Mouse (Mus musculus): ENCODE measurements around the gene Aptx. TPM values are rescaled to one million over a fixed set of nuclear protein-coding genes. Genes with fewer than 3 reads are reported as not detected.

Gene Aptx
- polyA plus RNA-seq, 2 experiments = 18.8 to 28.6 TPM

- H3K4me2 ChIP-seq (replicated peaks; ENCODE audit: low read depth, low read length, severe bottlenecking) = no peak overlapping the region
- DNase-seq (ENCODE audit: low spot score) = no peak
- no peak for TF ChIP-seq POLR2A (IDR thresholded peaks at IDR 0.05; ENCODE audit: borderline replicate concordance, extremely low read depth, insufficient read depth, insufficient read length)
- no peaks in the 10 kb centered on the region for H3K27me3 ChIP-seq (ENCODE audit: control insufficient read depth, insufficient read depth, low read length)
- H3K4me1 ChIP-seq (ENCODE audit: control insufficient read depth, insufficient read depth, low read length) = peaks cover 27% of the 10 kb centered on the region
- H3K27ac ChIP-seq (replicated peaks; ENCODE audit: low read depth, low read length) = no peak overlapping the region
- H3K9ac ChIP-seq (ENCODE audit: low read depth, low read length, severe bottlenecking) = no peak overlapping the region
- no peaks in the 10 kb centered on the region for H3K9me3 ChIP-seq (ENCODE audit: control insufficient read depth, low read length)
- no peak for ATAC-seq (ENCODE audit: low FRiP score, low read depth)
- H3K36me3 ChIP-seq (ENCODE audit: control insufficient read depth, insufficient read depth, low read length) = peaks cover 52% of the 10 kb centered on the region
- H3K4me3 ChIP-seq (replicated peaks; ENCODE audit: low read length) = no peak overlapping the region
- WGBS = 84% methylated on average over 7 of the region's 7 CpGs
Observed at GRCm38 (mm10) chr4:40725141-40725540, 22.1 kb upstream of the Aptx start.

- Histone ChIP-seq H3K4me3 (replicated peaks; ENCODE audit: low read length) (peak overlapping the region; percentile 66), H3K4me1 (ENCODE audit: control insufficient read depth, insufficient read depth, low read length) (peaks cover 27% of the 10 kb centered on the region), H3K36me3 (ENCODE audit: control insufficient read depth, insufficient read depth, low read length) (peaks cover 32% of the 10 kb centered on the region), H3K4me2 (replicated peaks; ENCODE audit: low read depth, low read length, severe bottlenecking) (peak overlapping the region; percentile 57), H3K9ac (ENCODE audit: low read depth, low read length, severe bottlenecking) (peak overlapping the region; percentile 90), H3K9me3 (ENCODE audit: control insufficient read depth, low read length) (no peaks in the 10 kb centered on the region), H3K27ac (replicated peaks; ENCODE audit: low read depth, low read length) (peak overlapping the region; percentile 99), H3K27me3 (ENCODE audit: control insufficient read depth, insufficient read depth, low read length) (no peaks in the 10 kb centered on the region)
- 0 out of 2 replicates have a peak, but pooled peaks have one; percentile 6 for TF ChIP-seq POLR2A (IDR thresholded peaks at IDR 0.05; ENCODE audit: borderline replicate concordance, extremely low read depth, insufficient read depth, insufficient read length)
- ATAC-seq (ENCODE audit: low FRiP score, low read depth) = peak; percentile 85
- peak; percentile 79 for DNase-seq (ENCODE audit: low spot score)
- under 1% methylated on average over 50 of the region's 62 CpGs for WGBS
Observed at GRCm38 (mm10) chr4:40722687-40723460, 19.9 kb upstream of the Aptx start.

- Histone ChIP-seq H3K9me3 (ENCODE audit: control insufficient read depth, low read length) (no peaks in the 10 kb centered on the region), H3K27ac (replicated peaks; ENCODE audit: low read depth, low read length) (peak within 1 kb of the TSS; percentile 99), H3K36me3 (ENCODE audit: control insufficient read depth, insufficient read depth, low read length) (peaks cover 27% of the 10 kb centered on the region), H3K4me2 (replicated peaks; ENCODE audit: low read depth, low read length, severe bottlenecking) (peak within 1 kb of the TSS; percentile 57), H3K27me3 (ENCODE audit: control insufficient read depth, insufficient read depth, low read length) (no peaks in the 10 kb centered on the region), H3K4me3 (replicated peaks; ENCODE audit: low read length) (peak within 1 kb of the TSS; percentile 66), H3K4me1 (ENCODE audit: control insufficient read depth, insufficient read depth, low read length) (peaks cover 27% of the 10 kb centered on the region), H3K9ac (ENCODE audit: low read depth, low read length, severe bottlenecking) (peak within 1 kb of the TSS; percentile 90)
- peak; percentile 95 for ATAC-seq (ENCODE audit: low FRiP score, low read depth)
- peak; percentile 93 for DNase-seq (ENCODE audit: low spot score)
- under 1% methylated on average over 39 of the region's 54 CpGs for WGBS
- TF ChIP-seq POLR2A (IDR thresholded peaks at IDR 0.05; ENCODE audit: borderline replicate concordance, extremely low read depth, insufficient read depth, insufficient read length) = peak; percentile 84
Observed at GRCm38 (mm10) chr4:40722011-40722666, 19.1 kb upstream of the Aptx start, which contains the start of gene Dnaja1. TSS of gene Dnaja1 (plus strand) at chr4:40722150.

GRCm38 (mm10) chr4:40720910-40721309 is 17.9 kb upstream of the Aptx start:
- ATAC-seq (ENCODE audit: low FRiP score, low read depth) (no peak), DNase-seq (ENCODE audit: low spot score) (no peak)
- Histone ChIP-seq H3K27me3 (ENCODE audit: control insufficient read depth, insufficient read depth, low read length) (no peaks in the 10 kb centered on the region), H3K9me3 (ENCODE audit: control insufficient read depth, low read length) (no peaks in the 10 kb centered on the region), H3K9ac (ENCODE audit: low read depth, low read length, severe bottlenecking) (no peak overlapping the region), H3K4me3 (replicated peaks; ENCODE audit: low read length) (no peak overlapping the region), H3K4me2 (replicated peaks; ENCODE audit: low read depth, low read length, severe bottlenecking) (0 out of 2 replicates have a peak overlapping the region, but pooled peaks have one; percentile 57), H3K27ac (replicated peaks; ENCODE audit: low read depth, low read length) (peak overlapping the region; percentile 99; the same call in 1 of the 2 replicates), H3K4me1 (ENCODE audit: control insufficient read depth, insufficient read depth, low read length) (peaks cover 27% of the 10 kb centered on the region), H3K36me3 (ENCODE audit: control insufficient read depth, insufficient read depth, low read length) (peaks cover 14% of the 10 kb centered on the region)
- WGBS = 90% methylated on average over 8 of the region's 8 CpGs
- TF ChIP-seq POLR2A (IDR thresholded peaks at IDR 0.05; ENCODE audit: borderline replicate concordance, extremely low read depth, insufficient read depth, insufficient read length) = no peak

GRCm38 (mm10) chr4:40717141-40717540 is 14.1 kb upstream of the Aptx start:
- Histone ChIP-seq H3K9ac (ENCODE audit: low read depth, low read length, severe bottlenecking) (no peak overlapping the region), H3K9me3 (ENCODE audit: control insufficient read depth, low read length) (no peaks in the 10 kb centered on the region), H3K4me2 (replicated peaks; ENCODE audit: low read depth, low read length, severe bottlenecking) (no peak overlapping the region), H3K27me3 (ENCODE audit: control insufficient read depth, insufficient read depth, low read length) (no peaks in the 10 kb centered on the region), H3K36me3 (ENCODE audit: control insufficient read depth, insufficient read depth, low read length) (no peaks in the 10 kb centered on the region), H3K4me1 (ENCODE audit: control insufficient read depth, insufficient read depth, low read length) (peaks cover 9% of the 10 kb centered on the region), H3K4me3 (replicated peaks; ENCODE audit: low read length) (no peak overlapping the region), H3K27ac (replicated peaks; ENCODE audit: low read depth, low read length) (no peak overlapping the region)
- DNase-seq (ENCODE audit: low spot score) = no peak
- ATAC-seq (ENCODE audit: low FRiP score, low read depth) = no peak
- WGBS = 84% methylated on average over 3 of the region's 3 CpGs
- no peak for TF ChIP-seq POLR2A (IDR thresholded peaks at IDR 0.05; ENCODE audit: borderline replicate concordance, extremely low read depth, insufficient read depth, insufficient read length)

All from limb, embryonic 14.5 days (tissue).